Mouse (Mus musculus) heart, postnatal 14 days (tissue): ENCODE measurements around the gene Narfl. TPM values are rescaled to one million over a fixed set of nuclear protein-coding genes. Genes with fewer than 3 reads are reported as not detected.
A peak's percentile ranks its signal among the peaks of the same experiment; 100 is the strongest.
"Not testable (repeated sequence)": the region's sequence is repeated elsewhere in the genome, so short reads cannot be mapped to it uniquely, and the experiment has no call there.

Experiments
- DNase-seq, 2 experiments: peaks; one replicate each; pipeline ENCODE4 v3.0.0; 2021 to 2022
- intact Hi-C: fragments of 180-260 bp; cut with DNase I; formaldehyde crosslinking; loops from one replicate; pipeline ENCODE4 v1.15.1; 2025
- total RNA-seq, 2 experiments: library from RNA; stranded (reverse); gene quantifications; 2 replicates each; pipeline ENCODE4 v1.2.3; 2021

Gene Narfl
- total RNA-seq, 2 experiments from 2014 or later, result 44.8 TPM

DNA sequence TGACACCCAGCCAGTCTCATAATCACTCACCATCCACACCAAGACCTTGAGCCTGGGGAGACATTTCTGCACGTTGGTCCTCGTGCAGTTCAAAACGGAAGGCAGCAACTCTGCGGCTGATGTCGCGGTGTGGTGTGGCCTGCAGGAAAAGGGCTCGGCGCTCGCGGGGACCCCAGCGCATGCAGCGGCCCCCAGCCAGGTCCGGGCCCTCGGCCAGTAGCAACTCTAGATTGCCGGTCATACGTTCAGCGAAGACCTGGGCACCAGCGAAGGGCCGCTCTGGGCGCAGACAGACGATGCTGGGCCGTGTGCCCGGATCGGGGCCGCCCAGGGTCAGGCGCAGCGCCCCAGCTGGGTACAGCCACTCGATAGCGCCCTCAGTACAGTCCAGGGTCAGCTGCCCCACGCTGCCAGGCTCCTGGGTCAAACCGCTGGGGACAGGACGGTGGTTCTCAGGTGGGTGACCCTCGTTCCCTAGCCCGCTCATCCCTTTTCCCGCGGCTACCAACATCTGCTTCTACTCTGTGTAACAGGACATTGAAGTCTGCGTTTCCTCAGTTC, 22.7 kb downstream of the Narfl start:
- peak; percentile 61 to 68 for DNase-seq
- intact Hi-C loops, result no loop called here

DNA sequence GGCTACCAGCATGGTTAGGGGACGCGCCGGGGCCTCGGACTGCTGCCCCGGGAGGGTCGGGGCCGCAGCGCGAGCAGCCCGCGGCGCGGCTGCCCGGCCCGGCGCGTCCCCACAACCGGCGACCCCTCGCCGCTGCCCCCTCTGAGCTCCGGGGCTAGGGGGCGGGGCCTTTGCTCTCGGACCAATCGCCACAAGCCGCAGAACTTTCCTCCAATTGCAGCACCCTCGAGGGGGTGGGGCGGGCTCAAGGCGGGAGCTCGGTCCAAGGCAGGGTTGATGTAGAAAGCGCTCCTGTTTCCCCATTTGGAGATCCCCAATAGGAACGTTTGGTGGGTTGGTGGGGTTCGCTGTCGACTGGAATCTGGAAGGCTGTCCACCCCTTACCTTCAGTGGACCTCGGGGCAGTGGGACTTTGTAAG, 23.4 kb downstream of the Narfl start, which contains the start of gene Metrn:
Metrn (minus strand) TSS at position 186 of the 419 bp plus-strand sequence.
- intact Hi-C loops, result no loop called here
- peak; percentile 90 to 91 for DNase-seq

DNA sequence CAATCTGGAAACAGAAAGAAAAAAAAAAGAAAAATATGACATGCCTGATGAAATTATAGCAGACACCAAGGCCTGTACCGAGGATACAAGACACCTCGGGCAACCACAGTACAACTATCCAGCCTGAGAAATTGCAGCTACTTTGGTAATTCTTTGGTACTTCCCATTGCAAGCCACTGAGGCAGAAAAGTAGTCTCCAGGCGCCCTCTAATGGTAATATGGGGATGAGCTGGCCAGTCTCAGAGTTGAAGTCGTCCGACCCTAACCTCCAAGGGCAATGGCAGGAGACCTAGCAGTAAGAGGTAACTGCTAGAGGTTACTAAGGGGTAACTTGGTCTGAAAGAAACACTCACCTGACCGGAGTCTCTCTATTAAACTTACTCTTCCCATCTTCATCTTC, 27.5 kb downstream of the Narfl start:
- peak; percentile 60 to 78 for DNase-seq
- intact Hi-C loops, result loop anchor here (1.0 to 5.0 kb wide), 3 partner anchors 28 to 224 kb away; partner anchors contain the start of genes Lmf1 and Narfl

DNA sequence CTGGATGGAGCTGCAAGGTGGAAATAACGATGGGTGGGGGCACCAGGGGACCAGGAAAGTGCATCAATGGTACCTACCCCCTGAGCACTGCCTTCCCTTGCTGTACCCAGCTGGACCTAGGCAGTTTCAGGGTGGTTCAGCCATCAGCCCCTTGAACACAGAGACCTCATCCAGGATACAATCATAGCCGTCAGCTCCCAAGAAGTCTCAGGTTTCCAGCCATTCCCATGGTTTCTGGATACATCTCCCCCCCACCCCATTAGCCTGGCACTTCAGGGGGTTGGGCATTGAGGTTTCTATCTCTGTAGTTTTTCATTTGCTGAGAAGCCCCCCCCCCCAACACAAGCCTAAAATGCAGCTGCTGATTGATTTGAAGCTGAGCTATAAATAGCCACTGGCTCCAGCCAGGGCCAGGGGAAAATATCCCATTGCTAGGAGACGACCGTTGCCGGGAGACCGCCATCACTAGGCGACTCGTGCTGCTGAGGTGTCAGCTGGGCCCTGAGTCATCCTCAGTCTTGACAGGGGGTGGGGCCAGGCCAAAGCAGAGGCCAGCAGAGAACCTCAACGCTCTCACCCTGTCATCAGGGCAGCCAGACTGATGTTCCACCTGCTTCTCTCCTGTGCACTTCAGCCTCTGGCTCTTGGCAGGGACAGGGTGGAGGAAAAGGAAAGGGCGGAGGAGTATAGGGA, 29.4 kb downstream of the Narfl start:
- intact Hi-C loops, result loop anchor here (5.0 kb wide), 1 partner anchor 226 kb away; the partner anchor contains the start of gene Lmf1
- peak; percentile 51 to 74 for DNase-seq

DNA sequence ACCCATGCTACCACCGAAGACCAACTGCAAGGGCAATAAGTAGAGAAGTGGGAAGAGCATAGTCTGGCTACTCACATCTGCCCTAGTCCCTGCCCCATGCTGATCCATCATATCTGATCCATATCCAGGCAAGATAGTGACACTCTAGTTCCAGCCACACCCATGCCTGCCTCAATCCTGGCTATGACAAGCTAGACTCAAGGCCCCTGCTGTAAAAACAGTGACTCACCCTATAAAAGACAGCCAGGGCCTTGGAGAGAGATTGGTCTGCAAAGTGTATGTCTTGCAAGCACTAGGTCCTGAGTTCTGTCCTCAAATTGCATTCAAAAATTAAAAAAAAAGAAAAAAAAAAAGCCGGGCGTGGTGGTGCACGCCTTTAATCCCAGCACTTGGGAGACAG, 32.9 kb downstream of the Narfl start:
- no peak for DNase-seq
- intact Hi-C loops, result no loop called here

DNA sequence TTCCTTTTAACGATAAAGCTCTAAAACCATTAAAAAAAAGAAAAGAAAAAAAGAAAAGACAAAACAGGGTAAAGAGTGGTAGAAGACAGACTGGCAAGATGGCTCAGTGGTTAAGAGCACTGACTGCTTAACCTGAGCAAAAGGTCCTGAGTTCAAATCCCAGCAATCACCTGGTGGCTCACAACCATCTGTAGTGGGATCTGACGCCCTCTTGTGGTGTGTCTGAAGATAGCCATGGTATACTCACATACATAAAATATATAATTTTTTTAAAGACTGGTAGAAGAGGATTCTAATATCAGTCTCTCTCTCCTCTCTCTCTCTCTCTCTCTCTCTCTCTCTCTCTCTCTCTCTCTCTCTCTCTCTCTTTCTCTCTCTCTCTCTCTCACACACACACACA, 33.9 kb downstream of the Narfl start:
- intact Hi-C loops, DNase-seq: not testable (repeated sequence)

DNA sequence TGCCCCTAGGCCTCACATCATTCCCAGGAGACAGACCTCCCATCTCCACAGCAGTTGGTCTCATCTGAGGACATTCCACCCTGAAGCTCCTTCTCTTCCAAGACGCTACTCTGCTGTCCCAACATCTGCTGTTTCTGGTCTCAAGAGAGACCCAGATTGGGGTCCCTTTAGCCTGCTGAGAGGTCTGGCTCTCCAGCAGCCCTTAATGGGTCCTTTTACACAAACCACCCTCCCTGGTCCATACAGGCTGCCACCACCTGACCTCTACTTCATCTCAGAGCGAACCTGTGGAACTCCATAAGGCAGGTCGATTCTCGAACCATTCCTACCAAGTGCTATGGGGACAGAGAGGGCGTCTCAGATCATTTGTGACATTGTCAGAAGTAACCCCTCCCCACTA, 34.5 kb downstream of the Narfl start:
- intact Hi-C loops, result no loop called here
- no peak for DNase-seq

DNA sequence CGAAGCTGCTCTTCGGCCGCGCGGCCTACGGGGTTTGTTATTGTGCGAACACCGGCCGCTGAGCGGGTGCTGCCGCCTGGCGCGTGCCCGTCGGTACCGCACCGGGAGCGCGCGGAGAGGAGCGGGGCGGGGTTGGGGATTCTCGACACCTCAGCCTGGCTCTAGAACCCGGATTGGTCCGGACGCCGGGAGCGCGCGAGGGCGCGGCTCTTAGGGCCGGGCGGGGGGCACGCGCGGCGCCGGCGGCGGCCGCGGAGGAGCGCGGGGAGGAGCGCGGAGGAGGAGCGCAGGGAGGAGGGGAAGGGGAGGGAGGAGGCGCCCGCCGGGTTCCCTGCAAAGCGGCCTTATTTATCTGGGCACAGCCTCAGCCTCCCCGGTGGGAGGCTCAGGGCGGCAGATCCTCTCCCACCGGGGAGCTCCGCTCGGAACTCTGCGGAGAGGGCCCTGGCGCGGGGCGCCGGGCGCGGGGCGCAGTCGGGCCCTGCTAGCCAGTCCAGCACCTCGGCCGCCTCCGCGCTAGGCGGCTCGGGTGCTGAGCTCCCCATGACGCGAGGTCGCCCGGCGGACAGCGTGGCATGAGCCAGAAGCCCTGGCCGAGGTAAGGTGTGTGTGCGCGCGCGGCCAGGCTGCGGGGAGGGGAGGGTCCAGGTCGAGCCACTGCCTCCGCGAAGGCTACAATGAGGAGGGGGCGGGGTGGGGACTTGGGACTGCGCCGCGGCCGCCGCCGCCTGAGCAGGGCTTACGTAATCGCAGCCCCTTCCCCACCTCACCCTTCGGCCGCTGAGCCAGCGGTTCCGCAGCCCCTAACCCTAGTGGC, 35.4 kb downstream of the Narfl start, which contains the start of gene Fbxl16:
Fbxl16 (plus strand) TSS at position 297 of the 817 bp plus-strand sequence.
- intact Hi-C loops, result no loop called here
- DNase-seq, result peak; percentile 66 to 69

DNA sequence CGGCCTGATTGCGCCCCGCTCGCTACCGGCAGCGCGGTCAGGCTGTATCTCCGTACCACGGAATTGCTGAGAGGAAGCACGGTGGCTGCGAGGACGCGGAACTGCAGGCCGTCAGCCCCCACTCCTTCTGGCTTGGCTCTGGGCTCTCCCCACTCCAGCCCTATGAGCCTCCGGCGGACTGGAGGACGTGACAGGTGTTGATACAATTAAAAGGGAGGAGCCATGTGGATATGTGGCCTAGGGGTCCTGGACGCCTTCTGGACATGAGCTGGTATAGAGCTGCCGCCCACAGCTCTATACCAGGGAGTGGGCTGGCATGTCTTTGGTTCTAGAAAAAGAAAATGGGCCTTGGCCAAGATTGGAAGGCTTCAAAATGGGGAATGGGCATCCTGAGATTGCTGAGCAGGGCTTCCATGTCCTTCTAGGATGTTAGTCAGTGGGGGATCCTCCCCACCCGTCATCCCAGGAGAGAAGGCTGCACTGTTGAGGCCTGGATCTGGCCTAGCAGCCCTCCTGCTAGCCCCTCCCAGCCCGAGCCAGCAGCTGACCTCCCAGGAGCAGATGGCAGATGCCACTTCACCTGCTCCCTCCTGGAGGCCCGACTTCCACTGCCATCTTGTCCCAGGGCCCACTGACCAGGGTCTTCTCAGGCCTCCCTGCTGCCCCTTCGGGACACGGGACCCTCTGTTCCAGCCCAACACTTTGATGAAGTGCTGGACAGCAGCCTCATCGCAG, 36.2 kb downstream of the Narfl start:
- intact Hi-C loops, result no loop called here

DNA sequence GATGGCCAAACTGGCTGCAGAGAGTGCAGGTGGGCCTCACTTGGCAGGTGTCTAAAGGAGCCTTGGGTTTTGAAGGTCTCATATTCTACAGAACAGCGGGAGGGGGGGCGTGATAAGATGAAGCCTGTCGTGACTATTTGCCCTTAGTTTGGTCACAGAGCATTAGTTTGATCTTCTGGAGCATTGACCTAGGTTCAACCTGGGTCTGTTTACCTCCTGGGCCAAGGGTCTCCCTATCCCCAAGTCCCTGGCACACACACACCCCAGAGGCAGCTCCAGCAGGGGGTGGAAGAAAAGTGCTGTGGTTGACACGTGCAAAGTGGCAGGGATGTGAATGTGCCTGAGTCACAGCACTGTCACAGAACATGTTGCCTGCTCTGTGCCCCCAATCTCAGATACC, 37.3 kb downstream of the Narfl start:
- intact Hi-C loops, result no loop called here

More for the DNA sequence above, 36.2 kb downstream of the Narfl start:
- no peak for DNase-seq

DNA sequence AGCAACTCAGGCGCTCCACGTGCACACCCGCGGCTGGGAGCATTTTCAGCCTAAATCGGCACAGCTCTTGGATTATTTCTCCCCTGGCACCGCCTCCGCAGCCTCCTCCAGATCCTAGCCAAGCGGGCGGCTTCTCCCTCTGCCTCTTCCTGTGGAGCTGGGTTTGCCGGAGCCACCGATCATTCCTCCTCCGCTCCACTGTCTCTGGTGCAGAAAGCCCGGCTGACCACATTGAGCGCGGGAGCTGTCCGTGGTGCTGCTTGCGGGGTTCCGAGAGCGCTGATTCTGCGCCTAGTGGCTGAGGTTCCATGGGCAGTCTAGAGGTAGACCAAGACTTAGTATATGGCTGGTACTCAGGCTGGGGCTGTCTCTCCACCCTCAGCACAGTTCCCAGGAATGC, 39.9 kb downstream of the Narfl start:
- intact Hi-C loops, result no loop called here
- DNase-seq, result peak; percentile 88 to 94

More for the DNA sequence above, 37.3 kb downstream of the Narfl start:
- DNase-seq, result no peak

DNA sequence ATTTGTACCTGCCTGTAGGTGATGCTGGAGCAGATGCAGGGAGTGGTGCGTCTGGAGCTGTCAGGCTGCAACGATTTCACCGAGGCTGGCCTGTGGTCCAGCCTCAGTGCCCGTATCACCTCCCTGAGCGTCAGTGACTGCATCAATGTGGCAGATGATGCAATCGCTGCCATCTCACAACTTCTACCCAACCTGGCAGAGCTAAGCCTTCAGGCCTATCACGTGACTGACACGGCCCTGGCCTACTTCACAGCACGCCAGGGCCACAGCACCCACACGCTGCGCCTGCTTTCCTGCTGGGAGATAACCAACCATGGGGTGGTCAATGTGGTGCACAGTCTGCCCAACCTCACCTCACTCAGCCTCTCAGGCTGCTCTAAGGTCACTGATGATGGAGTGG, 44.1 kb downstream of the Narfl start:
- no peak for DNase-seq
- intact Hi-C loops, result no loop called here

DNA sequence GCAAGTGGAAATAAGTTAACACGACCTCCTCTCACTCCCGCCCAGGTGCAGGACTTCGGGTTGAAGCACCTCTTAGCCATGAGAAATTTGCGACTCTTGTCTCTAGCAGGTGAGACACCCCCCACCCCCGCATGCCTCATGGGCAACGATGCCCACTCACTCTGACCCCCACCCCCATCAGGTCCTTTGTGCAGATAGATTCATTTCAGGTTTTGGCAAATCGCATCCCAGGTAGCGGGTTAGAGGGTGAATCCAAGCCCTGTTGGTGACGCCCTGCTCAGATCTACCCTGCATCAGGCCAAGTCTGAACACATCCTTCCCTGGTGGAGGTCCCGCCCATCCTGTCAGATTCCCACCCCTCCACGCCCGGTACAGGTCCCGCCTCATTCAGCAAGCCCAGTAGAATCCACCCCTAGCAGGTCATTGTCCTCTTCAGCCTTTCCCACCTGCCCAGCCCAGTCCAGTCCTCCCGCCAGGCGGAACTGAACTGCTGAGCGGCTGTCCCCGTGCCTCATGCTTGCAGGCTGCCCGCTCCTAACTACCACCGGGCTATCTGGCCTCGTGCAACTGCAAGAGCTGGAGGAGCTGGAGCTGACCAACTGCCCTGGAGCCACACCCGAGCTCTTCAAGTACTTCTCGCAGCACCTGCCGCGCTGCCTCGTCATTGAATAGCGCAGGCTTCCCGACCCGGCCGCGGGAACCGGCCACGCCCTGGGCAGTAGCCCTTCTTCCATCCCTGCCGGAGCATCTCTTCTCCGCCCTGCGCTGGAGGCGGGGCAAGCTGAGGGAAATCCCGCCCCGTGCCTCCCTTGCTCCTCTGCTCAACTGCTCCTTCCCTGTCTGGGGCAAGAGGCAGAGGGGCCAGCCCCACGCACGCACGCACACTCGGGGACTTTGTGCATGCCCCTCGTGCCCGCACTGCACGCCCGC, 45.5 kb downstream of the Narfl start:
- intact Hi-C loops, result no loop called here
- DNase-seq, result no peak

DNA sequence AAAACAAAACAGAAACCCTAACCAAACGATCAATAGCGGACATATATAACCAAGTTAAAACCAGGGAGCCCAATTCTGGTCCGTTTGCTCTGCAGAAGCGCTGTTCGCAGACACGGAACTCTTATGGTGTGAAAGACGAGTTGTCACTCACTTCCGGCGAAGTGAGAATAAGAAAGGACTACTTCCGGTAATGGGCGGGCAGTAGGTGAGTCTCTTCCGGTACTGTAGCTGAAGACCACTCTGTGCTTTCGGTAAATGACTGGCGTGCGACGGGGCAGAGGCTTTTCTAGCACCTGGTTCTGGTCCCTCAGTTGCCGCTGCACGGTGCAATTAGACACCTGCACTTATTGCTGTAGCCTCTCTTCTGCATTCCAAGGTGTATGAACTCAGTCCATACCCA, 49.9 kb downstream of the Narfl start, which contains the start of gene Wdr24:
Wdr24 (plus strand) TSS at position 176 of the 400 bp plus-strand sequence.
- intact Hi-C loops, result no loop called here
- DNase-seq, result peak; percentile 73 to 83

DNA sequence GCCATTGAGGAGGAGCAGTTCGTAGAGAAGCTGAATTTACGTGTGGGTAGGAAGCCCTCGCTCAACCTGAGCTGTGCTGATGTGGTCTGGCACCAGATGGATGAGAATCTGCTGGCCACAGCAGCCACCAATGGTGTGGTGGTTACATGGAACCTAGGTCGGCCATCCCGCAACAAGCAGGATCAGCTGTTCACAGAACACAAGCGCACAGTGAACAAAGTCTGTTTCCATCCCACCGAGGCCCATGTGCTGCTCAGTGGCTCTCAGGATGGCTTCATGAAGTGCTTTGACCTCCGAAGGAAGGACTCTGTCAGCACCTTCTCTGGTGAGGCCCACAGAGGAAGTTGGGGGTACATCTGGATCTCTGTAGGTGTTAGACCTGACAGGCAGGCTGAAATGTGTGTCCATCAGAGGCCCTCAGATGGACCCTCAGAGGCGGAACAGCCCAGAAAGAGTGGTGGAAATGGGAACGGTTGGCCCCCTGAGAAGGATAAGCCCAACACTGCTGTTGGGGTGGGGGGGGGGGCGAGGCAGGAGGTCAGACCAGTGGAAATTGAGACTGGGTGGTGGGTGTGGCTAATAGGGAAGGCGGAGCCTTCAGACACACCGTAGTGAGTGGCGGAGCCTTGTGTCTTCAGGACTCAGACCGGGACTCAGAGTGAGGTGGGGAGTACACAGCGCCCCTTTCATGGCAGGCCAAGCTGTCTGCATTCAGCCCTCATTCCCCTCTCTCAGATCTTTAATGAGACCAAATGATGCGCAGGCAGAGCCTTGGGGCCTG, 51.0 kb downstream of the Narfl start:
- intact Hi-C loops, result no loop called here
- no peak for DNase-seq

DNA sequence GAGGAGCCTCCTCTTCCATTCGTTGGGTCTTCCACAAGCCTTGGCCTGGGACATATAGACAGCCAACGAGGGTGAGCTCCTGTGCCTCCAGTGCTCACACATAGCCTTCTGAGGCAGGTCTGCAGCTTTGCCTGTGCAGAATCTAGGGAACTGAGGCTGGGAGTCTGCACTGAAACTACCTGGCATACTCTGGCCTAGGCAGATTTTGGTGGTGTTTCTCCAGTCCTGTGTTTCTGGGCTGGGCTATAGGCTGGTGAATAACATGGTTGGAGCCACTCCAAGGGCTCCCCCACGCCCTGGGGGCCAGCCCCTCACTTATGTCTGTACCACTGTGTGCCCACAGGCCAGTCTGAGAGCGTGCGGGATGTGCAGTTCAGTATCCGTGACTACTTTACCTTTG, 51.7 kb downstream of the Narfl start:
- no peak for DNase-seq
- intact Hi-C loops, result no loop called here

DNA sequence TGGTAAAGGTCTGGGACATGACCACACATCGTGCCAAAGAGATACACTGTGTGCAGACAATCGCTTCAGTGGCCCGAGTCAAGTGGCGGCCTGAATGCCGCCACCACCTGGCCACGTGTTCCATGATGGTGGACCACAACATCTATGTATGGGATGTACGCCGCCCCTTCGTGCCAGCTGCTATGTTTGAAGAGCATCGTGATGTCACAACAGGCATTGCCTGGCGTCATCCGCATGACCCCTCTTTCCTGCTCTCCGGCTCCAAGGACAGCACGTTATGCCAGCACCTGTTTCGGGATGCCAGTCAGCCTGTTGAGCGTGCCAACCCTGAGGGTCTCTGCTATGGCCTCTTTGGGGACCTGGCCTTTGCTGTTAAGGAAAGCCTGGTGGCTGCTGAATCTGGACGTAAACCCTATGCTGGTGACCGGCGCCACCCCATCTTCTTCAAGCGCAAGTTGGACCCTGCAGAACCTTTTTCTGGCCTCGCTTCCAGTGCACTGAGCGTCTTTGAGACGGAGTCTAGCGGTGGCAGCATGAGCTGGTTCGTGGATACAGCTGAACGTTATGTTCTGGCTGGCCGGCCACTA, 52.5 kb downstream of the Narfl start:
- no peak for DNase-seq
- intact Hi-C loops, result no loop called here

DNA sequence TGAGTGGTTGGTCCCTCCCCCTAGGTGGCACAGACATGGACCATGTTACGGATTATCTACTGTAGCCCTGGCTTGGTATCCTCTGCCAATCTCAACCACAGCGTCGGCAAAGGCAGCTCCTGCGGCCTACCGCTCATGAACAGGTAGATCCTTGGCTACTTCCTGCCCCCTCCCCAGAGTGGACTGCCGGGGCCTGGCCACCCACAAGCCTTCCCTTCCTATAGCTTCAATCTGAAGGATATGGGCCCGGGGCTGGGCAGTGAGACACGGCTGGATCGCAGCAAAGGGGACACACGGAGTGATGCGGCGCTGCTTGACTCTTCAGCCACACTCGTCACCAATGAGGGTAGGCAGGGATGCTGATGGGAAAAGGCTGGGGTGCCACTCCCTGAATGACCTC, 53.4 kb downstream of the Narfl start:
- intact Hi-C loops, result no loop called here
- no peak for DNase-seq
